Mouse (Mus musculus) c-Kit-positive CD71-negative TER-119-negative erythroid progenitor cells, embryonic 14.5 days (primary cell): Measurements from ENCODE around the gene Vmn1r5.
"Not testable (repeated sequence)": the region's sequence is repeated elsewhere in the genome, so short reads cannot be mapped to it uniquely, and the experiment has no call there.

Experiments used
- DNase-seq: peaks from one replicate; pipeline ENCODE4 v3.0.0-alpha.2; 2013; ENCODE audit warnings: low read depth

Vmn1r5 gene

DNA sequence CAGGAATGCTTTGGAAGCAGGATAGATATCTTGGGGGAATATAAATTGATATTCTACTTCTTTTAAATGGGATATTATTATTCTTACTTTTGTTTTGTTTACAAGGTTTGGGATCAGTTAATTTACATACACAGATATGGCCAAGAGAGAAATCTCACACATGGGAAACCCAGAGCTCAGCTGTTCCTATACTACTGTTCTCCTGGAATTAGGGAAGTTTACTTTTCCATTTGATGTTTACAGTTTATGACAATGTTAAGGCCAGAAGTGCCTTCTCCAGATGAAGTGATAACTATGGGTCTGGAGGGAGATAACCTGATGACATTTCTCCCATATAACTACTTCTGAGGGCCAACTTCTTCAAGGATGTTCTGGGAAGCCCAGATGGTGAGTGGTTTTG lies at the start of gene Vmn1r5:
TSS of gene Vmn1r5 (plus strand) at position 301 of the 400 bp plus-strand sequence.
- no peak for DNase-seq

DNA sequence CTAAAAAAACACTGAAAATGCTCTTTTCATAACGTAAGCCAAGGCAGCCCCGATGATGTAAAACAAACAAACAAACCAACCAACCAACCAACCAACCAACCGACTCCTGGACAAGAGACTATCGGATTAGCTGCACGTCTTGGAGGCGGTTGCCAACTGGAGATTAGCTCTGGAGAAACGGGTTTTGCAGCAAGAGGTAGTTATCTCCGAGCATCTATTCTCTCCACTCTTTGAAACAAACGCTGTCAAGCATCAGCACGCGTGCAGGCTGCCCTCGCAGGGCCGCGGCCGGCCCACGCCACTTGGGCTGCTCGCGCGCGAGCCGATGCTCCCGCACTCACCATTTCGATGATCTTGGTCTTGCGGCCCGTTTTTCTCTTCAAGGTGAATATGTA lies 46.7 kb upstream of the Vmn1r5 start:
- no peak for DNase-seq

DNA sequence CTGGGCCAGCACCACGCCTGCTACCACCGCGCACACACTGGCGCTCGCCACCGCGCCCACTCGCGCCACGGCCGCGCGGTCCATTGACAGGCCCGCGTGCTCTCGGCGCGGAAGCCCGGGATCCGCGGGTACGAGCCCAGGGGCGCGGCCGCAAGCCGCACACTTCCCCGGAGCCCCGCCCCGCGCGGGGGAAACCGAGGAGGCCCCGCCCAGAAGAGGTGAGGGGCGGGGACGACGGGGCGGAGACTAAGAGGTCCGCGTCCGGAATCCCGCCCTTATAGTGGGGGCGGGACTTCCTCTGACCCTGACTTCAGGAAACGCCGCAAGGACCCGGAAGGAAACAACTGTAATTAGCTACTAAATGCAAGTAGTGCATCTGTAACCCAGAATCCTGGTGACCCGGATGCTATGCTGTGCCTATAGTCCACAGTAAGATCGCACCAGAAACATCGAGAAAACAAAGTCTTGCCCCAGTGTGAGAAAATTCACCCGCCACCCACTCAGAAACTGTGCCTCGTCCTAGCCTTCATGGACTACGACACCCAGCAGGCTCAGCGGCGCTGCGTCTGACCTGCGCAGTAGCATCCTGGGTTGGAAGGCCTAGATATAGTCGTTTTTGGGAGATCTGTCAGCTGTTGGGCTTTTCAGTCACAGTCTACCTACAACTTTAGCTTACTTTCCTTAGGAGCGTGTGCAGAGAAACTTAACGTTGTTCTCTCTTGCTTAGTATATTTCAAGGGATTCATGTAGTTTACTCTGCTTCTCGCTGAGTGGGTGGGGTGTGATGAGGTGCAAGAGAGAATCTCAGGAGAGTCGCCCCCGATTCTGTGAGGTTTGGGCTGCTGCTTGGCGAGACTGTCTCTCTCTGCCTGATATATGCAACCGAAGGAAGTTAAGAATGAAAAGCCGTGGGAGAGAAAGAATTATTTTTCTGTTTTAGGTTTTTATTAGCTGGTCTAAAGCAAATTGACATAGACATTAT lies 46.1 kb upstream of the Vmn1r5 start, which contains the start of the genes Nt5c3 and Vmn1r4:
TSS of gene Nt5c3 (minus strand) at position 207 of the 982 bp plus-strand sequence.
TSS of gene Vmn1r4 (plus strand) at position 290 of the 982 bp plus-strand sequence.
- peak; percentile 92 for DNase-seq

- DNase-seq, result no peak
Observed at GRCm38 (mm10) chr6:56931648-56932415, 38.2 kb upstream of the Vmn1r5 start.

- DNase-seq, result no peak
Observed at GRCm38 (mm10) chr6:56932464-56932863, 37.6 kb upstream of the Vmn1r5 start.

DNA sequence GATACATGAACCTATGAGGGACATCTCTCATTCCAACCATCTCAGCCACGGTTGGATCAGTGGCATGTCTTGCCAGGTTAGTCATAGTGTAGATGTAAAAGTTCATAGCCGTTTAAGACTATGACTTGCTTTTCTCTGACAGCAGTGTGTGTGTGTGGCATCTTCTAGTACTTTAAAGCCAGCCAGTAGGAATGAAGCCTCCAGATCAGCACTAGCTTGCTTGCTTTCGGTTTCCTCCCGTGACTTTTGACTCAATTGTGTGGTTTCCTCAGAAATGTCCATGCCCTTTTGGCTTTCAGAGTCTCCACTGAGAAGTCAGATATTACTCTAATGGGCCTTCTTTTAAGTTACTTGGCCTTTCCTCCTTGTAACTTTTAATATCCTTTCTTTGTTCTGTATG lies 35.7 kb upstream of the Vmn1r5 start:
- DNase-seq, result no peak

- DNase-seq, result no peak
Observed at GRCm38 (mm10) chr6:56956436-56956835, 13.6 kb upstream of the Vmn1r5 start.

GRCm38 (mm10) chr6:56996943-56997342 lies 26.9 kb downstream of the Vmn1r5 start, which contains the start of gene Vmn1r6:
Gene Vmn1r6, plus strand, starts transcription at chr6:56997243.
- DNase-seq, result no peak

GRCm38 (mm10) chr6:57025224-57025623 lies 55.2 kb downstream of the Vmn1r5 start, which contains the start of gene Vmn1r7:
Gene Vmn1r7, minus strand, starts transcription at chr6:57025324.
- not testable (repeated sequence) for DNase-seq

- no peak for DNase-seq
Observed at GRCm38 (mm10) chr6:57031984-57032383, 61.9 kb downstream of the Vmn1r5 start, which contains the start of gene Vmn1r8. Gene Vmn1r8, plus strand, starts transcription at chr6:57032284.

DNA sequence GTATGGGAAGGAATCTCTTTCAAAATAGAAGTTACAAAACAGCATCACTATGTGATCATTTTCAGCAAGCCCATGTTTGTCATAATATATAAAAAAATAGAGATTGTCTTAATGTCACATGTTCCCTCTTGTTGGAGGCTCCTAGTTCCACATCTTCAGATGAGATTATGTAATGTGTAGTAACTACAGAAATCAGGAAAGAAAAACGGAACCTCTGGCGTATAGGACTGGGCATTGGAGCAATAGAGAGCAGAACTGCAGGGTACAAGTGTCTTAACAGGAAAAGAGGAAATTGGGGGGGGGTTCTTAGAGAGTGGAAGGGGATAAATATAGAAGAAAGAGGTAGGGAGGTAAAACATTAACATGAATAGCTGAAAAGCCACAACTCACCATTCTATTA lies 64.6 kb downstream of the Vmn1r5 start:
- DNase-seq, result no peak
